Mouse (Mus musculus): ENCODE data around the gene Aox4. TPM values are rescaled to one million over a fixed set of nuclear protein-coding genes. Genes with fewer than 3 reads are reported as not detected.

Aox4 gene
- total RNA-seq, 2 experiments from 2014 or later: 2.2 to 2.5 TPM

DNA sequence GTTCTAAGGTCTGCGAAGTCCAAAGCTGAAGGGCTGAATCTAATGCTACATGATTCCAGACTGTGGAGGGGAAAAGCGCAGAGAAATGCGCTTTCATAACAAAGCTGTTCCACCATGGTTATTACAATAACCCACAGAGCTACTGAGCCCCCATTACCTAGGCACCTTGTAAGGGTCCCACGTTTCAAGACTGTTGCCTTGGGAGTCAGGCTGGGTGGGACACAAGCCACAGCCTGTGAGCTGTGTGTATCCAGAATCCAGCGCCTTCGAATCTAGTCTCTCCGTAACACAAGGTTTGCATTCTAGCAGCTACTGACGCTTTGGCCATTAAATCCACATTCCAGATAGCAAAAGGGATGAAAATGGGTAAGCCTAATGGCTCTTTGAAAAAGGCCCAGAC lies 103.0 kb downstream of the Aox4 start:
- H3K4me3 ChIP-seq: no peak overlapping the region
- no peak for TF ChIP-seq CTCF (conservative IDR thresholded peaks at IDR 0.05)
- DNase-seq (ENCODE audit: low spot score in 2 of 2): no peak
- no peak overlapping the region for H3K27ac ChIP-seq

DNA sequence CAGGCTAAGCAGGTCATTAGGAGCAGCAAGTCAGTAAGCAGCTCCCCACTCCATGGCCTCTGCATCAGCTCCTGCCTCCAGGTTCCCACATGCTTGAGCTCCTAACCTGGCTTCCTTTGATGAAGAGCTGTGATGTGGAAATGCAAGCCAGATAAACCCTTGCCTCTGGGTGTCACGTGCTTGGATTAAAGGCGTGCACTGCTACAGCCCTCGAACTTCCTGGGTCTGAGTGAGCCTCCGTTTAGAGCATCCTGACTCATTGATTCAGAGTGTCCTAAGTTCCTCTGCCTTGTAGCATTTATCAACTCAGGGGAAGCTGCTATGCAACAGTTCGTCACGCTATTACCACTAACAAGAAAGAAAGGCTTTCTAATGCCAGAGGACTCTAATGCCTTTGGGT lies 105.3 kb downstream of the Aox4 start:
- no peak overlapping the region for H3K4me3 ChIP-seq
- no peak overlapping the region for H3K27ac ChIP-seq
- no peak for DNase-seq (ENCODE audit: low spot score in 2 of 2)
- no peak for TF ChIP-seq CTCF (conservative IDR thresholded peaks at IDR 0.05)

Other genes starting within 250 kb of the Aox4 start
- under 1 TPM; 0.44 to 0.64 TPM for gene Sgo2a, start 214.4 kb upstream of the Aox4 start, total RNA-seq (2021)
- 10 to 100 TPM; 21.8 to 23.9 TPM for gene Kctd18, start 191.4 kb upstream of the Aox4 start, total RNA-seq (2021)
- 1 to 10 TPM; 3.8 to 4.1 TPM for gene Aox1, start 180.5 kb upstream of the Aox4 start, total RNA-seq (2021)
- gene Aox3, start 97.3 kb upstream of the Aox4 start, total RNA-seq (2021): 1 to 10 TPM; 2.5 to 2.9 TPM
- gene Aox2, start 67.9 kb downstream of the Aox4 start, total RNA-seq (2021): not detected
- gene Bzw1, start 182.5 kb downstream of the Aox4 start, total RNA-seq (2021): 100 to 1,000 TPM; 108 to 111 TPM
- 100 to 1,000 TPM; 104 to 159 TPM for gene Clk1, start 213.7 kb downstream of the Aox4 start, total RNA-seq (2021)
- gene Nif3l1, start 234.8 kb downstream of the Aox4 start, total RNA-seq (2021): 10 to 100 TPM; 17.6 to 21.3 TPM
- gene Ppil3, start 235.1 kb downstream of the Aox4 start, total RNA-seq (2021): 10 to 100 TPM; 27.5 to 31.3 TPM

Data from layer of hippocampus, adult 2 months (tissue).